7 mouse cellular contexts compared by ENCODE assay signal in genomic region chr12:21373100-21373819, GRCm38 (mm10). TPM values are rescaled to one million over a fixed set of nuclear protein-coding genes. Genes with fewer than 3 reads are reported as not detected.
DNase-seq lines count a peak whose midpoint lies in the region; ATAC-seq lines count a peak whose summit lies in the region.

Gene Adam17, minus strand, starts transcription at chr12:21373632.

- no peaks in the 10 kb centered on the region for H3K9me3 ChIP-seq in intestine, embryonic 15.5 days
- H3K9me3 ChIP-seq in midbrain, embryonic 10.5 days (replicated peaks), result no peaks in the 10 kb centered on the region

- no peaks in the 10 kb centered on the region for H3K4me1 ChIP-seq in intestine, embryonic 15.5 days (replicated peaks)
- H3K4me1 ChIP-seq in midbrain, embryonic 10.5 days, result peaks cover 9% of the 10 kb centered on the region

- peak; percentile 99 for ATAC-seq in intestine, embryonic 15.5 days

- peak within 1 kb of the TSS; percentile 94 for H3K27ac ChIP-seq in intestine, embryonic 15.5 days
- peak within 1 kb of the TSS; percentile 96 for H3K27ac ChIP-seq in midbrain, embryonic 10.5 days (replicated peaks)

- peak within 1 kb of the TSS; percentile 74 for H3K9ac ChIP-seq in intestine, embryonic 15.5 days

- H3K4me3 ChIP-seq in intestine, embryonic 15.5 days (replicated peaks), result peak within 1 kb of the TSS; percentile 63
- peak within 1 kb of the TSS; percentile 78 for H3K4me3 ChIP-seq in midbrain, embryonic 10.5 days

- H3K4me2 ChIP-seq in intestine, embryonic 15.5 days (replicated peaks), result peak within 1 kb of the TSS; percentile 67

- H3K27me3 ChIP-seq in intestine, embryonic 15.5 days (replicated peaks), result no peaks in the 10 kb centered on the region
- no peaks in the 10 kb centered on the region for H3K27me3 ChIP-seq in midbrain, embryonic 10.5 days (ENCODE audit: low read depth, poor library complexity, severe bottlenecking)

- peak; percentile 98 for DNase-seq in adrenal gland, adult 2 months
- DNase-seq in embryo, embryonic 11.5 days (ENCODE audit: low read depth, low spot score), result peak; percentile 91
- DNase-seq in gastrocnemius, postnatal 36 days, result peak; percentile 96 to 98
- peak; percentile 96 to 98 for DNase-seq in left cerebral cortex, postnatal 25 days (ENCODE audit: low spot score in 2 of 2)
- DNase-seq in midbrain, embryonic 10.5 days (ENCODE audit: low spot score), result peak; percentile 93
- DNase-seq in right cerebral cortex, postnatal 4 days, result peak; percentile 95

- no peaks in the 10 kb centered on the region for H3K36me3 ChIP-seq in intestine, embryonic 15.5 days
- no peaks in the 10 kb centered on the region for H3K36me3 ChIP-seq in midbrain, embryonic 10.5 days

- intact Hi-C loops in gastrocnemius, postnatal 36 days (cut with DNase I), result no loop called here
- intact Hi-C loops in left cerebral cortex, postnatal 25 days (cut with DNase I), result loop anchor here (1.0 to 2.0 kb wide), 2 partner anchors 44 to 87 kb away; partner anchors contain the start of genes Itgb1bp1 and Ywhaq

- WGBS in intestine, embryonic 15.5 days, result under 1% methylated on average over 55 of the region's 55 CpGs
- WGBS in midbrain, embryonic 10.5 days, result under 1% methylated on average over 55 of the region's 55 CpGs

RNA-seq across cellular contexts. Expression of gene Adam17, which starts in this region (rescaled TPM):
- 10 to 100 TPM; 40.2 to 43.8 TPM for total RNA-seq in adrenal gland, adult 2 months (2021)
- polyA plus RNA-seq in adrenal gland, adult 2 months (2012; rRNA removed), result 11.7 and 25.9 TPM in 2 replicates
- 10 to 100 TPM; 17.4 to 19.4 TPM for total RNA-seq in gastrocnemius, postnatal 36 days (2021)
- polyA plus RNA-seq in intestine, embryonic 15.5 days (2015; fragmentation: Nextera tagmentation; extraction: Ambion mirVana), result 28.9 and 31.7 TPM in 2 replicates
- total RNA-seq in left cerebral cortex, postnatal 25 days (2021), result 10 to 100 TPM; 18.0 to 23.8 TPM
- 42.2 and 42.8 TPM in 2 replicates for polyA plus RNA-seq in midbrain, embryonic 10.5 days (2016; fragmentation: Nextera tagmentation; extraction: Ambion mirVana)

Comparison
In these comparisons a context has a peak if more than half of its experiments do, and no peak if none do; other contexts are left out.
1. Peak in every context shown above with its lines: DNase-seq, ATAC-seq, H3K4me3 ChIP-seq and H3K27ac ChIP-seq.